Mouse (Mus musculus): Measurements from ENCODE around the gene Gadd45gip1.

GRCm38 (mm10) chr8:84785756-84786677 is 45.3 kb upstream of the Gadd45gip1 start:
- TF ChIP-seq POLR2A (IDR thresholded peaks at IDR 0.05; ENCODE audit: borderline replicate concordance, insufficient read depth, low read length), result no peak
- no peak for TF ChIP-seq CTCF (IDR thresholded peaks at IDR 0.05; ENCODE audit: borderline replicate concordance, insufficient read depth, low read depth, low read length)
